Mouse (Mus musculus) MEL (cell line): ENCODE results near the gene Amz1.

Experiments used
- CTCF ChIP-seq, 3 experiments: IDR thresholded peaks in 2 of 3; conservative IDR thresholded peaks in 1 of 3; 2 replicates each; pipeline ENCODE4 v1.5.1; 2011 to 2012; ENCODE audit warnings: low read length in 3 of 3, low read depth in 2 of 3, mild to moderate bottlenecking in 2 of 3, improper control_type of control experiment in 1 of 3, inconsistent platforms in 1 of 3, mixed read lengths in 1 of 3, moderate library complexity in 1 of 3; ENCODE audit not compliant: control insufficient read depth in 1 of 3, insufficient read depth in 1 of 3, poor library complexity in 1 of 3, severe bottlenecking in 1 of 3
- GABPA ChIP-seq: IDR thresholded peaks from 2 replicates; pipeline ENCODE4 v1.6.1; 2012; ENCODE audit warnings: low read depth, mild to moderate bottlenecking, inconsistent platforms, low read length, improper control_type of control experiment, moderate library complexity
- GATA1 ChIP-seq: IDR thresholded peaks from 2 replicates; pipeline ENCODE4 v1.6.1; 2011; ENCODE audit warnings: low read depth, low read length, improper control_type of control experiment
- MAX ChIP-seq: IDR thresholded peaks from 2 replicates; pipeline ENCODE4 v1.6.1; 2011; ENCODE audit warnings: low read length, improper control_type of control experiment
- MAZ ChIP-seq: IDR thresholded peaks from 2 replicates; pipeline ENCODE4 v1.6.1; 2012; ENCODE audit warnings: low read depth, mild to moderate bottlenecking, inconsistent platforms, low read length, improper control_type of control experiment
- MYB ChIP-seq: IDR thresholded peaks from 2 replicates; pipeline ENCODE4 v1.6.1; 2011; ENCODE audit warnings: mild to moderate bottlenecking, low read depth, low read length, improper control_type of control experiment
- POLR2A ChIP-seq, 2 experiments: IDR thresholded peaks; 2 replicates each; pipeline ENCODE4 v1.6.1; 2011 to 2012; ENCODE audit warnings: low read length in 2 of 2, mild to moderate bottlenecking in 2 of 2, control low read depth in 1 of 2, improper control_type of control experiment in 1 of 2, low read depth in 1 of 2, moderate library complexity in 1 of 2; ENCODE audit not compliant: control insufficient read depth in 1 of 2, insufficient read depth in 1 of 2, poor library complexity in 1 of 2
- RAD21 ChIP-seq: IDR thresholded peaks from 2 replicates; pipeline ENCODE4 v1.6.1; 2011; ENCODE audit warnings: mild to moderate bottlenecking, low read depth, low read length, improper control_type of control experiment
- TAL1 ChIP-seq: IDR thresholded peaks from 2 replicates; pipeline ENCODE4 v1.6.1; 2012; ENCODE audit warnings: mild to moderate bottlenecking, inconsistent platforms, low read length, moderate library complexity, mixed read lengths
- TCF12 ChIP-seq: IDR thresholded peaks from 2 replicates; pipeline ENCODE4 v1.6.1; 2014; ENCODE audit warnings: low read depth, mild to moderate bottlenecking, inconsistent platforms, low read length, improper control_type of control experiment, moderate library complexity
- ZKSCAN1 ChIP-seq: IDR thresholded peaks from 2 replicates; pipeline ENCODE4 v1.6.1; 2012; ENCODE audit warnings: low read depth, mild to moderate bottlenecking, inconsistent platforms, low read length, improper control_type of control experiment, moderate library complexity
- ZMIZ1 ChIP-seq: IDR thresholded peaks from 2 replicates; pipeline ENCODE4 v1.6.1; 2012; ENCODE audit warnings: low read depth, mild to moderate bottlenecking, inconsistent platforms, low read length, improper control_type of control experiment, moderate library complexity

- TF ChIP-seq MYB = no peak
- TF ChIP-seq MAX = no peak
- no peak for TF ChIP-seq GATA1
- no peak for TF ChIP-seq ZMIZ1
- TF ChIP-seq TCF12 = no peak
- TF ChIP-seq RAD21 = no peak
- no peak for TF ChIP-seq POLR2A (IDR thresholded peaks at IDR 0.05; ENCODE audit: control insufficient read depth in 1 of 2, insufficient read depth in 1 of 2, low read depth in 1 of 2, low read length in 2 of 2, poor library complexity in 1 of 2)
- no peak for TF ChIP-seq MAZ
- TF ChIP-seq GABPA = no peak
- no peak for TF ChIP-seq TAL1
- no peak for TF ChIP-seq ZKSCAN1
- TF ChIP-seq CTCF (IDR thresholded peaks at IDR 0.05 in 2 of 3, conservative IDR thresholded peaks at IDR 0.05 in 1 of 3; ENCODE audit: control insufficient read depth in 1 of 3, insufficient read depth in 1 of 3, low read depth in 2 of 3, low read length in 3 of 3, poor library complexity in 1 of 3, severe bottlenecking in 1 of 3) = no peak
Measured at GRCm38 (mm10) chr5:140799190-140799589, 75.3 kb downstream of the Amz1 start.
